Mouse (Mus musculus): Measurements from ENCODE around the gene Macf1. TPM values are rescaled to one million over a fixed set of nuclear protein-coding genes. Genes with fewer than 3 reads are reported as not detected.

Macf1 gene
- polyA plus RNA-seq, 1 experiment from 2014 or later = 120 TPM

- no peaks in the 10 kb centered on the region for H3K9me3 ChIP-seq (ENCODE audit: control insufficient read depth, low read length)
- H3K4me3 ChIP-seq (replicated peaks; ENCODE audit: low read length) = no peak overlapping the region
- no peak overlapping the region for H3K4me2 ChIP-seq (replicated peaks)
- ATAC-seq (ENCODE audit: low FRiP score) (no peak), DNase-seq (ENCODE audit: low spot score) (no peak)
- no peak overlapping the region for H3K9ac ChIP-seq
- peaks cover 16% of the 10 kb centered on the region for H3K36me3 ChIP-seq (replicated peaks; ENCODE audit: control insufficient read depth, insufficient read depth)
- no peaks in the 10 kb centered on the region for H3K27me3 ChIP-seq (ENCODE audit: control insufficient read depth, insufficient read depth, low read length)
- no peak overlapping the region for H3K27ac ChIP-seq
- H3K4me1 ChIP-seq (replicated peaks; ENCODE audit: control insufficient read depth, insufficient read depth, low read length) = peaks cover 5% of the 10 kb centered on the region; the same call in 1 of the 2 replicates
- WGBS = 95% methylated on average over 4 of the region's 4 CpGs
Measured at GRCm38 (mm10) chr4:123647668-123648067, 36.5 kb downstream of the Macf1 start.

- Histone ChIP-seq H3K9me3 (ENCODE audit: control insufficient read depth, low read length) (no peaks in the 10 kb centered on the region), H3K4me1 (replicated peaks; ENCODE audit: control insufficient read depth, insufficient read depth, low read length) (peaks cover 5% of the 10 kb centered on the region; the same call in 1 of the 2 replicates), H3K4me3 (replicated peaks; ENCODE audit: low read length) (no peak overlapping the region), H3K36me3 (replicated peaks; ENCODE audit: control insufficient read depth, insufficient read depth) (peaks cover 16% of the 10 kb centered on the region), H3K4me2 (replicated peaks) (no peak overlapping the region), H3K27me3 (ENCODE audit: control insufficient read depth, insufficient read depth, low read length) (no peaks in the 10 kb centered on the region), H3K9ac (no peak overlapping the region), H3K27ac (no peak overlapping the region)
- ATAC-seq (ENCODE audit: low FRiP score) (no peak), DNase-seq (ENCODE audit: low spot score) (no peak)
- WGBS = 93% methylated on average over 2 of the region's 2 CpGs
Measured at GRCm38 (mm10) chr4:123647109-123647508, 37.1 kb downstream of the Macf1 start.

GRCm38 (mm10) chr4:123645246-123645845, 38.8 kb downstream of the Macf1 start:
- 93% methylated on average over 3 of the region's 3 CpGs for WGBS
- Histone ChIP-seq H3K9ac (no peak overlapping the region), H3K9me3 (ENCODE audit: control insufficient read depth, low read length) (no peaks in the 10 kb centered on the region), H3K4me2 (replicated peaks) (no peak overlapping the region), H3K27ac (no peak overlapping the region), H3K4me1 (replicated peaks; ENCODE audit: control insufficient read depth, insufficient read depth, low read length) (peaks cover 5% of the 10 kb centered on the region; the same call in 1 of the 2 replicates), H3K4me3 (replicated peaks; ENCODE audit: low read length) (no peak overlapping the region), H3K36me3 (replicated peaks; ENCODE audit: control insufficient read depth, insufficient read depth) (peaks cover 16% of the 10 kb centered on the region), H3K27me3 (ENCODE audit: control insufficient read depth, insufficient read depth, low read length) (no peaks in the 10 kb centered on the region)
- DNase-seq (ENCODE audit: low spot score) (no peak), ATAC-seq (ENCODE audit: low FRiP score) (no peak)

GRCm38 (mm10) chr4:123643561-123643960, 40.6 kb downstream of the Macf1 start:
- no peak for DNase-seq (ENCODE audit: low spot score)
- Histone ChIP-seq H3K27me3 (ENCODE audit: control insufficient read depth, insufficient read depth, low read length) (no peaks in the 10 kb centered on the region), H3K9me3 (ENCODE audit: control insufficient read depth, low read length) (no peaks in the 10 kb centered on the region), H3K4me3 (replicated peaks; ENCODE audit: low read length) (no peak overlapping the region), H3K4me2 (replicated peaks) (no peak overlapping the region), H3K27ac (peak overlapping the region; percentile 60; the same call in 1 of the 2 replicates), H3K36me3 (replicated peaks; ENCODE audit: control insufficient read depth, insufficient read depth) (peaks cover 14% of the 10 kb centered on the region; the same call in 1 of the 2 replicates), H3K4me1 (replicated peaks; ENCODE audit: control insufficient read depth, insufficient read depth, low read length) (peaks cover 5% of the 10 kb centered on the region; the same call in 1 of the 2 replicates), H3K9ac (no peak overlapping the region)
- WGBS = 78% methylated on average over 6 of the region's 6 CpGs
- no peak for ATAC-seq (ENCODE audit: low FRiP score)

GRCm38 (mm10) chr4:123642877-123643276, 41.3 kb downstream of the Macf1 start:
- DNase-seq (ENCODE audit: low spot score) (no peak), ATAC-seq (ENCODE audit: low FRiP score) (no peak)
- Histone ChIP-seq H3K4me2 (replicated peaks) (no peak overlapping the region), H3K36me3 (replicated peaks; ENCODE audit: control insufficient read depth, insufficient read depth) (peaks cover 9% of the 10 kb centered on the region; the same call in 1 of the 2 replicates), H3K4me3 (replicated peaks; ENCODE audit: low read length) (no peak overlapping the region), H3K9me3 (ENCODE audit: control insufficient read depth, low read length) (no peaks in the 10 kb centered on the region), H3K9ac (no peak overlapping the region), H3K4me1 (replicated peaks; ENCODE audit: control insufficient read depth, insufficient read depth, low read length) (peaks cover 5% of the 10 kb centered on the region; the same call in 1 of the 2 replicates), H3K27me3 (ENCODE audit: control insufficient read depth, insufficient read depth, low read length) (no peaks in the 10 kb centered on the region), H3K27ac (no peak overlapping the region)
- WGBS = 71% methylated on average over 5 of the region's 5 CpGs

GRCm38 (mm10) chr4:123637136-123637535, 47.0 kb downstream of the Macf1 start:
- Histone ChIP-seq H3K27ac (no peak overlapping the region), H3K4me3 (replicated peaks; ENCODE audit: low read length) (no peak overlapping the region), H3K27me3 (ENCODE audit: control insufficient read depth, insufficient read depth, low read length) (no peaks in the 10 kb centered on the region), H3K36me3 (replicated peaks; ENCODE audit: control insufficient read depth, insufficient read depth) (peaks cover 9% of the 10 kb centered on the region; the same call in 1 of the 2 replicates), H3K4me2 (replicated peaks) (no peak overlapping the region), H3K9me3 (ENCODE audit: control insufficient read depth, low read length) (no peaks in the 10 kb centered on the region), H3K9ac (no peak overlapping the region), H3K4me1 (replicated peaks; ENCODE audit: control insufficient read depth, insufficient read depth, low read length) (no peaks in the 10 kb centered on the region)
- no peak for ATAC-seq (ENCODE audit: low FRiP score)
- DNase-seq (ENCODE audit: low spot score) = no peak
- 94% methylated on average over 6 of the region's 6 CpGs for WGBS

- no peak overlapping the region for H3K4me2 ChIP-seq (replicated peaks)
- no peak for ATAC-seq (ENCODE audit: low FRiP score)
- no peaks in the 10 kb centered on the region for H3K9me3 ChIP-seq (ENCODE audit: control insufficient read depth, low read length)
- WGBS = 13% methylated on average over 1 of the region's 1 CpGs
- H3K4me1 ChIP-seq (replicated peaks; ENCODE audit: control insufficient read depth, insufficient read depth, low read length) = no peaks in the 10 kb centered on the region
- no peak overlapping the region for H3K9ac ChIP-seq
- no peak overlapping the region for H3K4me3 ChIP-seq (replicated peaks; ENCODE audit: low read length)
- no peak overlapping the region for H3K27ac ChIP-seq
- DNase-seq (ENCODE audit: low spot score) = no peak
- no peaks in the 10 kb centered on the region for H3K27me3 ChIP-seq (ENCODE audit: control insufficient read depth, insufficient read depth, low read length)
- peaks cover 9% of the 10 kb centered on the region; the same call in 1 of the 2 replicates for H3K36me3 ChIP-seq (replicated peaks; ENCODE audit: control insufficient read depth, insufficient read depth)
Measured at GRCm38 (mm10) chr4:123635428-123635827, 48.7 kb downstream of the Macf1 start.

GRCm38 (mm10) chr4:123634436-123634835, 49.7 kb downstream of the Macf1 start:
- H3K9me3 ChIP-seq (ENCODE audit: control insufficient read depth, low read length) = no peaks in the 10 kb centered on the region
- no peaks in the 10 kb centered on the region for H3K4me1 ChIP-seq (replicated peaks; ENCODE audit: control insufficient read depth, insufficient read depth, low read length)
- no peak overlapping the region for H3K27ac ChIP-seq
- 59% methylated on average over 3 of the region's 3 CpGs for WGBS
- no peak overlapping the region for H3K4me3 ChIP-seq (replicated peaks; ENCODE audit: low read length)
- ATAC-seq (ENCODE audit: low FRiP score) (no peak), DNase-seq (ENCODE audit: low spot score) (no peak)
- H3K9ac ChIP-seq = no peak overlapping the region
- H3K4me2 ChIP-seq (replicated peaks) = no peak overlapping the region
- H3K36me3 ChIP-seq (replicated peaks; ENCODE audit: control insufficient read depth, insufficient read depth) = peaks cover 13% of the 10 kb centered on the region; the same call in 1 of the 2 replicates
- no peaks in the 10 kb centered on the region for H3K27me3 ChIP-seq (ENCODE audit: control insufficient read depth, insufficient read depth, low read length)

GRCm38 (mm10) chr4:123633874-123634273, 50.3 kb downstream of the Macf1 start:
- Histone ChIP-seq H3K4me3 (replicated peaks; ENCODE audit: low read length) (no peak overlapping the region), H3K36me3 (replicated peaks; ENCODE audit: control insufficient read depth, insufficient read depth) (peaks cover 8% of the 10 kb centered on the region; the same call in 1 of the 2 replicates), H3K27ac (peak overlapping the region; percentile 54; the same call in 1 of the 2 replicates), H3K27me3 (ENCODE audit: control insufficient read depth, insufficient read depth, low read length) (no peaks in the 10 kb centered on the region), H3K9ac (no peak overlapping the region), H3K4me1 (replicated peaks; ENCODE audit: control insufficient read depth, insufficient read depth, low read length) (no peaks in the 10 kb centered on the region), H3K9me3 (ENCODE audit: control insufficient read depth, low read length) (no peaks in the 10 kb centered on the region), H3K4me2 (replicated peaks) (no peak overlapping the region)
- DNase-seq (ENCODE audit: low spot score) = no peak
- WGBS = 90% methylated on average over 4 of the region's 4 CpGs
- ATAC-seq (ENCODE audit: low FRiP score) = no peak
